Mouse (Mus musculus) heart, embryonic 15.5 days (tissue): Measurements from ENCODE around the gene 1700102P08Rik. TPM values are rescaled to one million over a fixed set of nuclear protein-coding genes. Genes with fewer than 3 reads are reported as not detected.

Source experiments
- ATAC-seq: fragments of 200-750 bp; cut with Nextera tagmentation; replicated peaks from 2 replicates; pipeline ENCODE4 v1.8.0; 2017; ENCODE audit warnings: low read depth, moderate TSS enrichment; ENCODE audit not compliant: insufficient number of reproducible peaks, insufficient read depth, low FRiP score
- H3K27ac ChIP-seq: fragments of 300-500 bp; sonication (generic); 2 replicates; pipeline ENCODE4 v1.5.1; 2015; ENCODE audit warnings: mild to moderate bottlenecking, inconsistent platforms
- H3K27me3 ChIP-seq: fragments of 300-500 bp; sonication (generic); 2 replicates; pipeline ENCODE4 v1.6.1; 2015; ENCODE audit warnings: inconsistent platforms
- H3K36me3 ChIP-seq: fragments of 300-500 bp; sonication (generic); 2 replicates; pipeline ENCODE4 v1.6.1; 2015; ENCODE audit warnings: mild to moderate bottlenecking, inconsistent platforms
- H3K4me1 ChIP-seq: fragments of 300-500 bp; sonication (generic); replicated peaks from 2 replicates; pipeline ENCODE4 v1.6.1; 2015; ENCODE audit warnings: inconsistent platforms
- H3K4me2 ChIP-seq: fragments of 300-500 bp; sonication (generic); 2 replicates; pipeline ENCODE4 v1.6.1; 2015; ENCODE audit warnings: inconsistent platforms, mild to moderate bottlenecking, moderate library complexity
- H3K4me3 ChIP-seq: fragments of 300-500 bp; sonication (generic); 2 replicates; pipeline ENCODE4 v1.5.1; 2015; ENCODE audit warnings: mild to moderate bottlenecking, inconsistent platforms
- H3K9ac ChIP-seq: fragments of 300-500 bp; sonication (generic); 2 replicates; pipeline ENCODE4 v1.6.1; 2015; ENCODE audit warnings: mild to moderate bottlenecking, inconsistent platforms
- H3K9me3 ChIP-seq: fragments of 300-500 bp; sonication (generic); replicated peaks from 2 replicates; pipeline ENCODE4 v1.6.1; 2016; ENCODE audit warnings: inconsistent platforms
- WGBS: fragments of 180-500 bp; shearing (Covaris S2); methylation state at CpG from one replicate; pipeline ENCODE4 v1.1.7; 2015; ENCODE audit warnings: mixed read lengths; 5-methylcytosine and 5-hydroxymethylcytosine counted together
- polyA plus RNA-seq: library from polyadenylated mRNA; unstranded; fragments of >200 nt; fragmentation: Nextera tagmentation; extraction: Ambion mirVana; gene quantifications from 2 replicates; pipeline ENCODE4 v1.2.1, GENCODE M21; 2015

1700102P08Rik gene
- polyA plus RNA-seq, 1 experiment from 2014 or later = 0.53 TPM

- WGBS = 34% methylated on average over 21 of the region's 21 CpGs
- no peaks in the 10 kb centered on the region for H3K9me3 ChIP-seq
- ATAC-seq = peak; percentile 71
Measured at GRCm38 (mm10) chr9:108450292-108451169, 57.9 kb downstream of the 1700102P08Rik start.

GRCm38 (mm10) chr9:108451170-108451493 is 58.5 kb downstream of the 1700102P08Rik start:
- H3K27ac ChIP-seq = peak overlapping the region; percentile 94
- WGBS = 54% methylated on average over 6 of the region's 6 CpGs
- peak overlapping the region; percentile 70 for H3K4me3 ChIP-seq
- H3K9ac ChIP-seq = peak overlapping the region; percentile 74
- H3K9me3 ChIP-seq = no peaks in the 10 kb centered on the region
- peaks cover 47% of the 10 kb centered on the region for H3K4me1 ChIP-seq
- H3K27me3 ChIP-seq = no peaks in the 10 kb centered on the region
- ATAC-seq = no peak
- peaks cover 14% of the 10 kb centered on the region for H3K36me3 ChIP-seq
- H3K4me2 ChIP-seq = peak overlapping the region; percentile 94

More at GRCm38 (mm10) chr9:108450292-108451169, 57.9 kb downstream of the 1700102P08Rik start:
- Histone ChIP-seq H3K4me3 (peak overlapping the region; percentile 70), H3K9ac (peak overlapping the region; percentile 74), H3K27ac (peak overlapping the region; percentile 94), H3K4me2 (peak overlapping the region; percentile 94), H3K4me1 (peaks cover 47% of the 10 kb centered on the region), H3K36me3 (peaks cover 14% of the 10 kb centered on the region), H3K27me3 (no peaks in the 10 kb centered on the region)

- peaks cover 14% of the 10 kb centered on the region for H3K36me3 ChIP-seq
- WGBS = 37% methylated on average over 6 of the region's 6 CpGs
- H3K4me2 ChIP-seq = peak overlapping the region; percentile 94
- peak overlapping the region; percentile 74 for H3K9ac ChIP-seq
- no peak for ATAC-seq
- H3K4me3 ChIP-seq = peak overlapping the region; percentile 70
- H3K27ac ChIP-seq = peak overlapping the region; percentile 94
- H3K9me3 ChIP-seq = no peaks in the 10 kb centered on the region
- peaks cover 47% of the 10 kb centered on the region for H3K4me1 ChIP-seq
- H3K27me3 ChIP-seq = no peaks in the 10 kb centered on the region
Measured at GRCm38 (mm10) chr9:108451519-108452160, 59.0 kb downstream of the 1700102P08Rik start.

GRCm38 (mm10) chr9:108452291-108452906 is 59.8 kb downstream of the 1700102P08Rik start:
- Histone ChIP-seq H3K4me1 (peaks cover 47% of the 10 kb centered on the region), H3K9me3 (no peaks in the 10 kb centered on the region), H3K4me2 (peak overlapping the region; percentile 94), H3K9ac (peak overlapping the region; percentile 74), H3K27me3 (no peaks in the 10 kb centered on the region), H3K4me3 (peak overlapping the region; percentile 70), H3K36me3 (peaks cover 13% of the 10 kb centered on the region), H3K27ac (peak overlapping the region; percentile 94)
- ATAC-seq = peak; percentile 76
- 0% methylated on average over 40 of the region's 40 CpGs for WGBS

DNA sequence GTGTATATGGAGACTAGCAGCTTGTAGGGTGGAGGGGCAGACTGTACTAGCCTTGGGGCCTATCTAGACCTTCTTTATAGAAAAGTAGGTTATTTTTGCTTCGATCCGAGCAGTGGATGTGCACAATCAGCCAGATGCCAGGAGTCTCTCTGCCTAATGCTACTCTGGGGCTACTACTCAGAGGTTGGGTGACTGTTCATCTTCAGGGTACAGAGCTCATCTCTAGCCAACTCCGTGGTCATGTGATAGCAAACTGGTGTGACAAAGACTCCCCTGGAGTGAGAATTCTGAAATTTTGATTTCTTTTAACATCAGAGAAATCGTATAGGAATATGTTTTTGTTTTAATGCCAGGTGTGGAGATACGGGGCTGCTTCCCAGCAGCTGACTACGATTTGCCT is 60.3 kb downstream of the 1700102P08Rik start:
- peak overlapping the region; percentile 94 for H3K4me2 ChIP-seq
- peak overlapping the region; percentile 70 for H3K4me3 ChIP-seq
- H3K27ac ChIP-seq = peak overlapping the region; percentile 94
- 33% methylated on average over 6 of the region's 6 CpGs for WGBS
- H3K36me3 ChIP-seq = peaks cover 8% of the 10 kb centered on the region
- no peaks in the 10 kb centered on the region for H3K27me3 ChIP-seq
- H3K9me3 ChIP-seq = no peaks in the 10 kb centered on the region
- ATAC-seq = no peak
- peak overlapping the region; percentile 74 for H3K9ac ChIP-seq
- H3K4me1 ChIP-seq = peaks cover 47% of the 10 kb centered on the region

DNA sequence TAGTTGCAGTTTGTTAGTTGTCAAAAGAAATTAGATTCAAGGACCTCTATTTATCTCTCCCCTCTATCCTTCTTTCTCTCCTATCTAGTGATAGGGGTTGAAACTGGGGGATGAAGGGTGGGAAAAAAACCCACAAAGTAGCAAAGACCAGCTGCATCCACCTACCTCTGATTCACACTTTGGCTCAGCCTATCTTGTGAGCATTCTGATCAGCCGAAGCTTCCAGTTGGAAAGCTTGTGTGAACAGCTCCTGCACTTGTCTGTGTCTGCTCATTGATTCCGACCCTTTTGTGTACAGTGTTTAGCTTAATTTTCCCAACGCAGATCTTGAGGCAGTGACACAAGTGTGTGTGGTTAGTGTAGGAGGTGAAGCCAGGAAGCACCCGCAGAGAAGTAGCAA is 60.9 kb downstream of the 1700102P08Rik start:
- H3K9me3 ChIP-seq = no peaks in the 10 kb centered on the region
- no peaks in the 10 kb centered on the region for H3K27me3 ChIP-seq
- ATAC-seq = no peak
- peak overlapping the region; percentile 94 for H3K4me2 ChIP-seq
- peaks cover 47% of the 10 kb centered on the region for H3K4me1 ChIP-seq
- peaks cover 3% of the 10 kb centered on the region; the same call in 1 of the 2 replicates for H3K36me3 ChIP-seq
- 63% methylated on average over 4 of the region's 4 CpGs for WGBS
- peak overlapping the region; percentile 94 for H3K27ac ChIP-seq
- H3K4me3 ChIP-seq = no peak overlapping the region
- 0 out of 2 replicates have a peak overlapping the region, but pooled peaks have one; percentile 30 for H3K9ac ChIP-seq

DNA sequence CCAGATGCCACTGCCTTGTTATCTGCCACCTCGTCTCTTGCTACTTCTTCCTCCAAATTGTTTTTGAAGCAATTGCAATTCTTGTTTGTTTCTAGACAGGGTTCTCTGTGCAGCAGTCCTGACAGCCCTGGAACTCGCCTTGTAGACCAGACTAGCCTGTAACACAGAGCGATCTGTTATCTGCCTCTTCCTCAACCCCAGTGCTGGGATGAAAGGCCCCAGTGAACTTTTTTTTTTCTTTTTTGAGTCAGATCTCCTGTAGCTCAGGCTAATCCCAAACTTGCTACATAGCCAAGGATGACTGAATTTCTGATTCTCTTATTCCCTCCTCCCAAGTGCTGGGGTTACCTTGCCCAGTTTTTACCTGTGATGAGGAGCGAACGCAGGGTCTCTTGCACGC is 61.8 kb downstream of the 1700102P08Rik start:
- no peak overlapping the region for H3K9ac ChIP-seq
- no peak overlapping the region for H3K27ac ChIP-seq
- 82% methylated on average over 6 of the region's 6 CpGs for WGBS
- peaks cover 37% of the 10 kb centered on the region for H3K4me1 ChIP-seq
- H3K4me2 ChIP-seq = no peak overlapping the region
- ATAC-seq = no peak
- no peak overlapping the region for H3K4me3 ChIP-seq
- H3K27me3 ChIP-seq = no peaks in the 10 kb centered on the region
- H3K9me3 ChIP-seq = no peaks in the 10 kb centered on the region
- no peaks in the 10 kb centered on the region for H3K36me3 ChIP-seq

GRCm38 (mm10) chr9:108455747-108456571 is 63.4 kb downstream of the 1700102P08Rik start:
- no peak overlapping the region for H3K4me3 ChIP-seq
- no peak overlapping the region for H3K9ac ChIP-seq
- no peak for ATAC-seq
- H3K36me3 ChIP-seq = no peaks in the 10 kb centered on the region
- H3K9me3 ChIP-seq = no peaks in the 10 kb centered on the region
- H3K4me1 ChIP-seq = peaks cover 27% of the 10 kb centered on the region
- H3K27ac ChIP-seq = no peak overlapping the region
- H3K4me2 ChIP-seq = no peak overlapping the region
- no peaks in the 10 kb centered on the region for H3K27me3 ChIP-seq
- WGBS = 66% methylated on average over 12 of the region's 12 CpGs

GRCm38 (mm10) chr9:108456953-108457352 is 64.3 kb downstream of the 1700102P08Rik start:
- peaks cover 26% of the 10 kb centered on the region for H3K4me1 ChIP-seq
- ATAC-seq = no peak
- no peak overlapping the region for H3K27ac ChIP-seq
- H3K9me3 ChIP-seq = no peaks in the 10 kb centered on the region
- no peak overlapping the region for H3K9ac ChIP-seq
- H3K27me3 ChIP-seq = no peaks in the 10 kb centered on the region
- 82% methylated on average over 10 of the region's 10 CpGs for WGBS
- H3K36me3 ChIP-seq = no peaks in the 10 kb centered on the region
- no peak overlapping the region for H3K4me3 ChIP-seq
- H3K4me2 ChIP-seq = no peak overlapping the region

GRCm38 (mm10) chr9:108459939-108460318 is 67.3 kb downstream of the 1700102P08Rik start:
- no peak for ATAC-seq
- Histone ChIP-seq H3K4me3 (peak overlapping the region; percentile 87), H3K36me3 (peaks cover 19% of the 10 kb centered on the region), H3K27ac (peak overlapping the region; percentile 93), H3K27me3 (no peaks in the 10 kb centered on the region), H3K4me2 (peak overlapping the region; percentile 76), H3K9me3 (no peaks in the 10 kb centered on the region), H3K4me1 (peaks cover 21% of the 10 kb centered on the region), H3K9ac (no peak overlapping the region)
- 74% methylated on average over 1 of the region's 1 CpGs for WGBS
